Mouse (Mus musculus): ENCODE measurements around the gene Fkbp15.

- TF ChIP-seq CTCF (IDR thresholded peaks at IDR 0.05; ENCODE audit: extremely low read depth, insufficient read length, insufficient replicate concordance, low read depth, low read length): no peak
- TF ChIP-seq POLR2A (IDR thresholded peaks at IDR 0.05; ENCODE audit: low read depth, low read length): no peak
Measured at GRCm38 (mm10) chr4:62385439-62385838, 25.1 kb upstream of the Fkbp15 start.

Measured in small intestine, adult 2 months (tissue).